Mouse (Mus musculus): Measurements from ENCODE around the gene Scrt2.

DNA sequence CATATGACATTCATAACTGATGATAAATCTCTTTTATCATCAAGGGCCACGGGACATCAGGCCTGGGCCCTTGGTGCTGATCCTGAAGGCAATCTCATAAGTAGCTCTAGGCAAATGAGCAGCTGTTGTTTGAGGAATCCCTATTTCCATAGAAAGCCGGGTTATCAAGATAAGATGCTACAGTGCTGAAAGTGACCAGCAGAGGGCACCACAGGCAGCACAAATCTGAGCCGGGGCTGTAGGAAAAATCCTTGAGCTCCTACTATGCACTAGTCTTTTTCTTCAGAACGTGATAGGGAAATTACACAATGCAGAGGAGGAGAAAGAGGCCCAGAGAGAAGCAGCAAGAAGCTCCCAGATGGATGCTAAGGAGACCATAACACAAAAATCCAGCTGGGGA lies 7.7 kb downstream of the Scrt2 start:
- TF ChIP-seq CTCF (IDR thresholded peaks at IDR 0.05) (peak; percentile 91), POLR2A (IDR thresholded peaks at IDR 0.05; ENCODE audit: insufficient read depth, low read depth, low read length) (no peak)
